Mouse (Mus musculus) MEL (cell line): Measurements from ENCODE around the gene Hipk3. TPM values are rescaled to one million over a fixed set of nuclear protein-coding genes. Genes with fewer than 3 reads are reported as not detected.

Source experiments
- DNase-seq: peaks from one replicate; pipeline ENCODE4 v3.0.0; 2011; ENCODE audit warnings: low read depth, low spot score
- H3K27ac ChIP-seq: 2 replicates; pipeline ENCODE4 v1.5.1; 2012; ENCODE audit warnings: low read depth, mild to moderate bottlenecking, control low read depth, low read length, moderate library complexity; ENCODE audit not compliant: control insufficient read depth
- H3K27me3 ChIP-seq, 2 experiments: fragments of 150-350 bp in 1 of 2; sonication (generic) in 1 of 2; 2 replicates each; pipeline ENCODE4 v1.6.1; 2012; ENCODE audit warnings: low read length in 2 of 2, mild to moderate bottlenecking in 2 of 2, improper control_type of control experiment in 1 of 2, moderate library complexity in 1 of 2; ENCODE audit not compliant: insufficient read depth in 2 of 2, control insufficient read depth in 1 of 2
- H3K36me3 ChIP-seq, 2 experiments: 2 replicates each; pipeline ENCODE4 v1.6.1; 2012 to 2014; ENCODE audit warnings: low read length in 2 of 2, improper control_type of control experiment in 1 of 2, inconsistent platforms in 1 of 2, mild to moderate bottlenecking in 1 of 2; ENCODE audit not compliant: insufficient read depth in 2 of 2, control insufficient read depth in 1 of 2
- H3K4me1 ChIP-seq, 2 experiments: fragments of 150-350 bp in 1 of 2; sonication (generic) in 1 of 2; 2 replicates each; pipeline ENCODE4 v1.6.1; 2012; ENCODE audit warnings: low read length in 2 of 2, improper control_type of control experiment in 1 of 2, mild to moderate bottlenecking in 1 of 2; ENCODE audit not compliant: insufficient read depth in 2 of 2, control insufficient read depth in 1 of 2
- H3K4me3 ChIP-seq, 2 experiments: fragments of 150-350 bp in 1 of 2; sonication (generic) in 1 of 2; 2 replicates each; pipeline ENCODE4 v1.5.1; 2012; ENCODE audit warnings: low read depth in 2 of 2, low read length in 2 of 2, mild to moderate bottlenecking in 2 of 2, moderate library complexity in 2 of 2, control low read depth in 1 of 2, improper control_type of control experiment in 1 of 2; ENCODE audit not compliant: control insufficient read depth in 1 of 2, insufficient read depth in 1 of 2
- H3K79me2 ChIP-seq: 2 replicates; pipeline ENCODE4 v1.6.1; 2012; ENCODE audit warnings: mild to moderate bottlenecking, low read length, moderate library complexity; ENCODE audit not compliant: control insufficient read depth, poor library complexity, insufficient read depth
- H3K9ac ChIP-seq: 2 replicates; pipeline ENCODE4 v1.6.1; 2012; ENCODE audit warnings: low read depth, mild to moderate bottlenecking, control low read depth, low read length, moderate library complexity; ENCODE audit not compliant: control insufficient read depth, poor library complexity, severe bottlenecking
- H3K9me3 ChIP-seq: fragments of 150-350 bp; sonication (generic); replicated peaks from 2 replicates; pipeline ENCODE4 v1.6.1; 2012; ENCODE audit warnings: mild to moderate bottlenecking, low read length, improper control_type of control experiment, moderate library complexity; ENCODE audit not compliant: insufficient read depth
- CHD1 ChIP-seq: IDR thresholded peaks from 2 replicates; pipeline ENCODE4 v1.6.1; 2012; ENCODE audit warnings: low read depth, mild to moderate bottlenecking, inconsistent platforms, low read length, improper control_type of control experiment
- CHD2 ChIP-seq: IDR thresholded peaks from 2 replicates; pipeline ENCODE4 v1.6.1; 2011; ENCODE audit warnings: low read length, improper control_type of control experiment
- CTCF ChIP-seq, 3 experiments: IDR thresholded peaks in 2 of 3; conservative IDR thresholded peaks in 1 of 3; 2 replicates each; pipeline ENCODE4 v1.5.1; 2011 to 2012; ENCODE audit warnings: low read length in 3 of 3, low read depth in 2 of 3, mild to moderate bottlenecking in 2 of 3, improper control_type of control experiment in 1 of 3, inconsistent platforms in 1 of 3, mixed read lengths in 1 of 3, moderate library complexity in 1 of 3; ENCODE audit not compliant: control insufficient read depth in 1 of 3, insufficient read depth in 1 of 3, poor library complexity in 1 of 3, severe bottlenecking in 1 of 3
- E2F4 ChIP-seq: IDR thresholded peaks from 2 replicates; pipeline ENCODE4 v1.6.1; 2011; ENCODE audit warnings: low read depth, low read length, improper control_type of control experiment, borderline replicate concordance
- ELF1 ChIP-seq: IDR thresholded peaks from 2 replicates; pipeline ENCODE4 v1.6.1; 2014; ENCODE audit warnings: low read depth, mild to moderate bottlenecking, inconsistent platforms, low read length, improper control_type of control experiment, moderate library complexity
- EP300 ChIP-seq, 2 experiments: IDR thresholded peaks; 2 replicates each; pipeline ENCODE4 v1.6.1; 2011; ENCODE audit warnings: improper control_type of control experiment in 2 of 2, low read length in 2 of 2, low read depth in 1 of 2, mild to moderate bottlenecking in 1 of 2
- JUND ChIP-seq: IDR thresholded peaks from 2 replicates; pipeline ENCODE4 v1.6.1; 2011; ENCODE audit warnings: low read depth, mild to moderate bottlenecking, improper control_type of control experiment, low read length
- MAZ ChIP-seq: IDR thresholded peaks from 2 replicates; pipeline ENCODE4 v1.6.1; 2012; ENCODE audit warnings: low read depth, mild to moderate bottlenecking, inconsistent platforms, low read length, improper control_type of control experiment
- MEF2A ChIP-seq: IDR thresholded peaks from 2 replicates; pipeline ENCODE4 v1.6.1; 2014; ENCODE audit warnings: low read depth, mild to moderate bottlenecking, inconsistent platforms, low read length, improper control_type of control experiment; ENCODE audit not compliant: poor library complexity, insufficient replicate concordance, severe bottlenecking; ENCODE audit errors: extremely low read depth
- MXI1 ChIP-seq: IDR thresholded peaks from 2 replicates; pipeline ENCODE4 v1.6.1; 2011; ENCODE audit warnings: mild to moderate bottlenecking, low read depth, low read length, improper control_type of control experiment
- NRF1 ChIP-seq: IDR thresholded peaks from 2 replicates; pipeline ENCODE4 v1.6.1; 2014; ENCODE audit warnings: low read depth, mild to moderate bottlenecking, inconsistent platforms, low read length, improper control_type of control experiment, moderate library complexity; ENCODE audit not compliant: poor library complexity, insufficient read depth, severe bottlenecking
- POLR2A ChIP-seq, 2 experiments: IDR thresholded peaks; 2 replicates each; pipeline ENCODE4 v1.6.1; 2011 to 2012; ENCODE audit warnings: low read length in 2 of 2, mild to moderate bottlenecking in 2 of 2, control low read depth in 1 of 2, improper control_type of control experiment in 1 of 2, low read depth in 1 of 2, moderate library complexity in 1 of 2; ENCODE audit not compliant: control insufficient read depth in 1 of 2, insufficient read depth in 1 of 2, poor library complexity in 1 of 2
- SMC3 ChIP-seq: IDR thresholded peaks from 2 replicates; pipeline ENCODE4 v1.6.1; 2011; ENCODE audit warnings: low read depth, low read length, improper control_type of control experiment
- TAL1 ChIP-seq: IDR thresholded peaks from 2 replicates; pipeline ENCODE4 v1.6.1; 2012; ENCODE audit warnings: mild to moderate bottlenecking, inconsistent platforms, low read length, moderate library complexity, mixed read lengths
- UBTF ChIP-seq: IDR thresholded peaks from 2 replicates; pipeline ENCODE4 v1.6.1; 2012; ENCODE audit warnings: low read depth, mild to moderate bottlenecking, inconsistent platforms, low read length, improper control_type of control experiment, moderate library complexity, borderline replicate concordance; ENCODE audit not compliant: insufficient read depth
- USF1 ChIP-seq: IDR thresholded peaks from 2 replicates; pipeline ENCODE4 v1.6.1; 2014; ENCODE audit warnings: low read depth, mild to moderate bottlenecking, inconsistent platforms, low read length, improper control_type of control experiment, moderate library complexity
- USF2 ChIP-seq, 2 experiments: IDR thresholded peaks; 2 replicates each; pipeline ENCODE4 v1.6.1; 2011 to 2012; ENCODE audit warnings: improper control_type of control experiment in 2 of 2, low read length in 2 of 2, borderline replicate concordance in 1 of 2, inconsistent platforms in 1 of 2, low read depth in 1 of 2, mild to moderate bottlenecking in 1 of 2; ENCODE audit not compliant: insufficient read depth in 1 of 2
- ZC3H11A ChIP-seq: IDR thresholded peaks from 2 replicates; pipeline ENCODE4 v1.6.1; 2012; ENCODE audit warnings: low read depth, mild to moderate bottlenecking, inconsistent platforms, low read length, improper control_type of control experiment
- ZKSCAN1 ChIP-seq: IDR thresholded peaks from 2 replicates; pipeline ENCODE4 v1.6.1; 2012; ENCODE audit warnings: low read depth, mild to moderate bottlenecking, inconsistent platforms, low read length, improper control_type of control experiment, moderate library complexity
- ZMIZ1 ChIP-seq: IDR thresholded peaks from 2 replicates; pipeline ENCODE4 v1.6.1; 2012; ENCODE audit warnings: low read depth, mild to moderate bottlenecking, inconsistent platforms, low read length, improper control_type of control experiment, moderate library complexity
- ZNF384 ChIP-seq: IDR thresholded peaks from 2 replicates; pipeline ENCODE4 v1.6.1; 2012; ENCODE audit warnings: low read depth, mild to moderate bottlenecking, inconsistent platforms, low read length, improper control_type of control experiment
- polyA plus RNA-seq, 2 experiments: library from polyadenylated mRNA; stranded (reverse) in 1 of 2; unstranded in 1 of 2; fragments of >175 nt in 1 of 2; fragments of >200 nt in 1 of 2; gene quantifications; 2 replicates each; pipeline versions ENCODE4 v1.2.1 to v1.2.4; 2012; ENCODE audit warnings: low replicate concordance in 2 of 2, low read depth in 1 of 2; ENCODE audit not compliant: insufficient read length in 2 of 2, insufficient read depth in 1 of 2, missing spikeins in 1 of 2
- total RNA-seq: library from RNA; depleted of rRNA; stranded (reverse); fragments of 300-350 nt; gene quantifications from 2 replicates; pipeline ENCODE4 v1.2.3, GENCODE M21; 2012

The Hipk3 gene
- total and polyA plus RNA-seq, 3 experiments: 11.9 to 19.4 (median 17.0) TPM

GRCm38 (mm10) chr2:104442341-104442740 is 51.9 kb downstream of the Hipk3 start:
- Histone ChIP-seq H3K79me2 (no peaks in the 10 kb centered on the region), H3K9ac (no peak overlapping the region), H3K27ac (no peak overlapping the region), H3K9me3 (no peaks in the 10 kb centered on the region), H3K27me3 (no peaks in the 10 kb centered on the region), H3K4me1 (no peaks in the 10 kb centered on the region), H3K4me3 (no peak overlapping the region), H3K36me3 (peaks cover 0 to 10% of the 10 kb centered on the region in 2 experiments; a peak in 2 of 4 replicates)
- no peak for TF ChIP-seq USF2 (IDR thresholded peaks at IDR 0.05; ENCODE audit: borderline replicate concordance in 1 of 2, insufficient read depth in 1 of 2, low read depth in 1 of 2, low read length in 2 of 2)
- no peak for TF ChIP-seq TAL1
- TF ChIP-seq ZC3H11A: no peak
- no peak for TF ChIP-seq CHD2
- no peak for TF ChIP-seq MEF2A
- no peak for TF ChIP-seq ZMIZ1
- TF ChIP-seq E2F4: no peak
- TF ChIP-seq ELF1: no peak
- DNase-seq: no peak

- Histone ChIP-seq H3K9ac (no peak overlapping the region), H3K27ac (no peak overlapping the region), H3K4me1 (no peaks in the 10 kb centered on the region), H3K4me3 (no peak overlapping the region), H3K27me3 (no peaks in the 10 kb centered on the region), H3K79me2 (no peaks in the 10 kb centered on the region), H3K9me3 (no peaks in the 10 kb centered on the region), H3K36me3 (peaks cover 0 to 23% of the 10 kb centered on the region in 2 experiments; a peak in 2 of 4 replicates)
- no peak for DNase-seq
- TF ChIP-seq ZNF384 (no peak), CHD1 (no peak), JUND (no peak), UBTF (no peak), MXI1 (no peak), USF1 (no peak), SMC3 (no peak), EP300 (IDR thresholded peaks at IDR 0.05; ENCODE audit: low read depth in 1 of 2, low read length in 2 of 2) (no peak), MAZ (no peak), TAL1 (no peak), ZKSCAN1 (no peak), CTCF (IDR thresholded peaks at IDR 0.05 in 2 of 3, conservative IDR thresholded peaks at IDR 0.05 in 1 of 3; ENCODE audit: control insufficient read depth in 1 of 3, insufficient read depth in 1 of 3, low read depth in 2 of 3, low read length in 3 of 3, poor library complexity in 1 of 3, severe bottlenecking in 1 of 3) (no peak), POLR2A (IDR thresholded peaks at IDR 0.05; ENCODE audit: control insufficient read depth in 1 of 2, insufficient read depth in 1 of 2, low read depth in 1 of 2, low read length in 2 of 2, poor library complexity in 1 of 2) (no peak), NRF1 (no peak)
Measured at GRCm38 (mm10) chr2:104436226-104436625, 58.0 kb downstream of the Hipk3 start.
